Mouse (Mus musculus) ovary, postnatal 36 days (tissue): ENCODE results near the gene Slc13a3.
A peak's percentile ranks its signal among the peaks of the same experiment; 100 is the strongest.

Experiments used
- DNase-seq: peaks from one replicate; pipeline ENCODE4 v3.0.0; 2022; ENCODE audit warnings: low spot score, mixed read lengths

The Slc13a3 gene

GRCm38 (mm10) chr2:165475850-165476249 lies 2.8 kb upstream of the Slc13a3 start:
- DNase-seq, result no peak

GRCm38 (mm10) chr2:165475412-165475811 lies 2.4 kb upstream of the Slc13a3 start:
- DNase-seq, result no peak

DNA sequence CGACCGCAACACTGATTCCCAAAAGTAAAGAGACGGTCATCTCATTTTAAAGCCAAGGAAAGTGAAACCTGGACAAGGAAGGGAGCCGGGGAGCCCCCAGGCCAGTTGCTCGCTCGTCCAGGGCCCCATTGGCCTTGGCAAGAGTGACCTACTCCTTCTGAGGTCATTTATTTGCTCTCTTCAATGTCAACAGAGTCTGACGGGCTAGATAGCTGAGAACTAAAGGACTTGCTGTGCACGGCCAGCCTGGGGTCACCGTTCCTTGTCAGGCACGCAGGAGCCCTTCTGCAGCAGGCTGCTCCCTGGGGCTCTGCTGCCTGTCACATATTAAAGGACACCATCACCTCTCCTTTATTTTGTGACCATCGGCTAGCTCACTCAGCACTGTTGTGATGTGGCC lies 1.1 kb downstream of the Slc13a3 start:
- DNase-seq, result no peak

- DNase-seq, result peak; percentile 19
Observed at GRCm38 (mm10) chr2:165470167-165470566, 2.9 kb downstream of the Slc13a3 start.

DNA sequence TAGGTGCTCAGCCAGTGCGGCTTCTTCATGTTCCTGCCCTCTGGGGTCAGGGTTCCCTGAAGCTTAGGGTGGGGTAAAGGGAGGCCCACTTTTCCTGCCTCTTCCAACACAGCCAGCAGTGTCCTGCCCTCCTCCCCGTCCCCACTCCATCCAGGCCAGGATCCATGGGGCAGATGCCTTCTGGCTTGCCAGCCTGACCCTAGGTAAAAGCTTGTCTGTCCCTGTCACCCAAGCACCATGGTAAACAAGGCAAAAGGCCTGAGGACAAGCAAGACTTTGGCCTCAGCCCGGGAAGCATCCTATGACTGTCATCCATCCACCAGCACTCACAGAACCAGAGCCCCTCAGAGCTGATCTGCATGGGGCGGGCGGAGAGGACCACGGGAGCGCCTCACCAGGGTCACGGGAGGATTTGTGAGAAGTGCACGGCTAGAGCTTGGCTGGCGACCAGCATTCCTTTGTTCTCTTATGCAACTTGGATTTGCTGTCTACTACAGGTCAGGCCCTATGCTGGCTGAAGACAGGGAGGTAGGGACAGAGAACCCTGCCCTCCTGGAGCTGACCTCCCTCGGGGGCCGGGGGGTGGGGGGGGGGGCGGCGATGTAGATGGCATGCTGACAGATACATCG lies 5.1 kb downstream of the Slc13a3 start:
- DNase-seq, result no peak

- DNase-seq, result no peak
Observed at GRCm38 (mm10) chr2:165459663-165460062, 13.4 kb downstream of the Slc13a3 start.

DNA sequence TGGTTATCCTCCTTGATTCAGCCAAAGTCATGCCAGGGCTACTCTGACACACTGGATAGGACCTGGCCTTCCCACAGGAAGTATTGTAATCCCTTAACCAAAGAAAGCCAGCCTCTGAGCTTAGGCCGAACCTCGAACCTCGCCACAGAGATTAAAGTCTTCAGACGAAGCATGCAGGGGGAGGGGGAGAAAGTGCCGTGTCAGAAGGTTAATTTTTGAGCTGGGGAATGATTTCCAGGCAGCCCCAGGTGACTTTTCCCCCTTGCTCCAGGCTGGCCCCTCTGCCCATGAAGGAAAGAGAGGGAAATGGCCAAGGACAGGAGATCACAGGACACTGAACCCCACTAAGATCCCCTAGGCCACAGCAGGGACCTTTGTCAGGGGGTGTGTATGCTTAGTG lies 14.8 kb downstream of the Slc13a3 start:
- DNase-seq, result no peak

DNA sequence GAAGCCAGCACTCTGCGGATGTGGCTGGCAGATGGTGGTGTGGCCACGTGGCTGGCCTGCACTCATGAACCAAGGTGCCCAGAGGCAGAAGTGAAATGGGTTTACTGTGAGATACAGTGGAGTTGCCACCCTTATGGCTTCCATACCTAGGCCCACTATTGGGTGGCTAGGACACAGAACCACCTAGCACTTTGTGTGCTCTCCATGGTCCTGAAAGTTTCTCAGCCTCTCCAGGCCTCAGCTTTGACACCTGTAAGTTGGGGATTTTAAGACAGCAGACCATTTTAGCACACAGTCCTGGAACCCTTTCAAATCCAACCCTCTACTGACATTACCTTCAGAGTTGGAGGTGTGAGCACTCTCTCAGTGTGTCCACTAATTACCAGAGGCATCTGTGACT lies 16.3 kb downstream of the Slc13a3 start:
- no peak for DNase-seq

DNA sequence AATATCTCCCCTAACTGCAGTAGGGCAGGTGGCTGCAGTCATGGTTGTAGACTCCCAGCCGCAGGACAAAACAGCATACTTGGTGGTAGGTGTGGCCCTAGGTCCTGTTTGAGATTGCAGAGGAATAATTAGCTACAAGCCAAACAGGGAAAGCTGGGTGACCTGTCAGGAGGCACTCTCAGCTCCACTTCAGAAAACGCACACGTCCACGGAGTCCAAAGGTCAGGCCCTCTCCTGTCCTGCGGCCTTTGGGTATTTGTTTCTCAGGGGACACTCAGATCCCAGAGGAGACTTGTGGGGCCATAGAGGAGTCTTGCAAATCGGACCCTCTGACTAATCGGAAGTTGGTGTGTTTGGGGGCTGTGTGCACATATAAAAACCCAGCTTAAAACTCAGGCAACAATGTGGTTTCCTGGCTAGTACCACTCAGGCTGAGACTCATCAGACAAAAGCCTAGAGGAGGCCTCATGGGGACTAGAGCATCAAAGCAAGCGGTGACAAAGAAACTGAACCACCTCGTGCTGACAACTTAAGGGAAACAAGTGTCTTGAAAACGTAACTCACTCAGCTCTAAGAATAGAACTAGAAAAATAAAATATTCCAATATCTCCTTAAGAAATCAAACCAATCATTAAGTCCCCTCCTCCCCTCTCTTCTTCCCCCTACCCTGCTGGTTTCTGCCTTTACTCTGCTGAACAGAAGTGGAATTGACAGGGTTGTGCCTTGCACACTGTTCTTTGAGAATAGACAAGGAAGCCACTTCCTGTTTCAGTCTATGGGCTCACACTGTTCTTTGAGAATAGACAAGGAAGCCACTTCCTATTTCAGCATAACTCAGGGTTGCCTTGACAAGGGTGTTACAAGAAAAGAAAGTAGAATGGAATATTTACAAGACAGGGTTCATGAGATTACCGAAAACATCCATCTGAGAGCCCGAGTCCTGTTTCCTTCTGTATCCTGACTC lies 20.0 kb downstream of the Slc13a3 start:
- DNase-seq, result no peak

- no peak for DNase-seq
Observed at GRCm38 (mm10) chr2:165448475-165448874, 24.6 kb downstream of the Slc13a3 start.

DNA sequence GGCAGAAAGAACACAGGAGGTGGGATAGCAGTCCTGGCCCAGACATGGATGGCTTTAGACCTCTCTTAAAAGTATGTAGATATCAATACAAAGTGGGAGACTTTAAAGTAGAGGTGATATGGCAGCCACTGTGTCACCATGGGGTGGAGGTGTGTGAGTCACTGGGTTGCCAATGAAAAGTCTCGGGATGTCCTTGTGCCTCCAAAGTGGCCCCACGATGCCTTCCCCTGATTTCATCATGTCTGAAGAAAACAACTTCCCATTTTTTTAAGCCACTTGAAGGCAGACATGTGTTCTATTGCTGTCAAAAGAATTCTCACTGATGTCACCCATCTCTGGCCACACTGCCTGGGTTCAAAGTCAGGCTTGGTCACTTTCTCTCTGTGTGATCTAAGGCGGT lies 28.2 kb downstream of the Slc13a3 start:
- no peak for DNase-seq

DNA sequence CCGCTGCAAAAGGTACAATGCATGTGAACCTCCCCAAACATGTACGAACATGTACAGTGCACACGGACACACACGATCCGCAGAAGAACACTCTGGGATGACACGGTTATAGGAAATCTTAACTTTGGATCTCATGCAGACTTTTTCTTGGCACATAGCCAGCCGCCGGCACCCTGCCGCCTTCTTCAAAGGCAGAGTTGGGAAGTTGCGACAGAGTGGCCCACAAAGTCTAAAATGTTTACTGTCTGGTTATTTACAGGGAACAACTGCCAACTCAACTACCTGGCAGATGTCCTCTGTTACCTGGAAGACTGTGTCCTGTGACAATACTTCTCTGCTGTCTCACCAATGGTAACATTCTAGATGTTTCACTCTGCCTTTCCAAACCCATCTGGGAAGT lies 30.0 kb downstream of the Slc13a3 start:
- DNase-seq, result no peak

DNA sequence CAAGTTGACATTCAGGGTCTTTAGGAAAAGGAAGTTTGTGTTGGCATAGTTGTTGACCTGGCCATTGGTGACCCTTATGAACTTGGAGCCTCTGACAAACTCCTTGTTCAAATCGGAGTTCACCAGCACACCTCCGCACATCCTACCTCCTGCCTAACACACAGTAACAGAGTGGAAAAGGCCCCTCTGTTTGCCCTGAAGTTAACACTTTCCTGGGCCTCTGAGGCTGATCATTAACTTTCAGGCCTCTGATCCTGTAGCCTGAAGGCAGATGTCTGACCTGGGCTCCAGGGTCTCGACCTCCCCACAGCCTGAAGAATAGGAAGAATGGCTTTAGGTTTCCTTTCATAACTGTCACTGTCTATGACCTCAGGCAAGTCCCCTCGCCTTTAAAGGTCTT lies 31.4 kb downstream of the Slc13a3 start:
- DNase-seq, result no peak

DNA sequence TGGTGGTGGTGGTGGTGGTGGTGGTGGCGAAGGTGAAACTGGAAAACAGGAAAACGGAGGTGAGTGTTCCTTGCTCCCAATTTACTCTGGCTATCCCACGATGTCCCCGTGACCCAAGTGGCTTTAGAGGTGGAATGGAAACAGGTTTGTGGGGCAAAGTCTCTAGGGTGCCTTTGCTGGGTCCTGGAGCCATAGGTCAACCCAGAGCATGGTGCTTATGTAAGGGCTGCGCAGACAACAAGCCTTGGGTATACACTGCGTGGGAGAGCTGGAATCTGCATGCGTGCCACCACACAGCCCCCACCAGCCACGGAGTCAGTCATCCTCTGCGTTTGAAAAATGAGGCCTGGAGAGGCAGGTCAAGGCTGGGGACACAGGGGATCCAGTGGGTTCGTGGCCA lies 33.4 kb downstream of the Slc13a3 start:
- DNase-seq, result no peak

GRCm38 (mm10) chr2:165438881-165439280 lies 34.1 kb downstream of the Slc13a3 start:
- DNase-seq, result no peak

DNA sequence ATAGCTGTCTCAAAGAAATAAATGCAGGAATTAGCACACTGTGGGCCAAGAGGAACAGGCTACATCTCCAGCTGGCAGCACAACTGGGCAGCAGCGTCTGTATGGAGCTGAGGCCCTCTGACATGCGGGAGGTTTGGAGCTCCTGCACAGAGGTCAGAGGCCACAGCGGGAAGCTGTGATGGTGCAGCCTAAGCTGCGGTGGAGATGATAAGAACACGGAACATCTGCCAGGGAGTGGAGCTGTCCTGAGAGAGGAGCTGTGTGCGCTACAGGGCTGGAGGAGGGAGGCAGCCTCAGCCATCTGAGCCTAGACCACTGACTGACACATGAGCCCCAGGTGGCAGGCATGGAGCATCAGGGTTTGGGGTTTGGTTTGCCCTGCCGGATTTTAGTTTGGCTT lies 44.3 kb downstream of the Slc13a3 start:
- no peak for DNase-seq

DNA sequence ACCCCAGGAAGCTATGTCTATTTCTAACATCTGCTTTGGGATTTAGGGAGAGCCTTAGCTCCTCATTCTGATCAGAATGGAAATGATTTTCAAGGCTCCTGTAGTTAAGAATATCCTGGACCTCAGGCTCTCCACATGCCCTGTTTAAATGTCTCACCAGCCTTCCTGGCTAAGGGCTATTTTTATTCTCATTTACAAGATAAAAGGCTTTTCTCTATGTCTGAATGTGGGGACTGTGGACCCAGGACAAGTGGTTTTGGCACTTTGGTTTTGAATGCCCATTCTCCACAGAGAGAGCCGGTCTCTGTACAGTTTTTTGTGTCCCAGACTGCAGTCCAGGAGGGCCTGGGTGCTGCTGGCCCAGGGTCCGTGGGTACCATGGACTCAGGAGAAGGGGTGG lies 52.8 kb downstream of the Slc13a3 start:
- DNase-seq, result no peak

GRCm38 (mm10) chr2:165419670-165420111 lies 53.3 kb downstream of the Slc13a3 start:
- no peak for DNase-seq

DNA sequence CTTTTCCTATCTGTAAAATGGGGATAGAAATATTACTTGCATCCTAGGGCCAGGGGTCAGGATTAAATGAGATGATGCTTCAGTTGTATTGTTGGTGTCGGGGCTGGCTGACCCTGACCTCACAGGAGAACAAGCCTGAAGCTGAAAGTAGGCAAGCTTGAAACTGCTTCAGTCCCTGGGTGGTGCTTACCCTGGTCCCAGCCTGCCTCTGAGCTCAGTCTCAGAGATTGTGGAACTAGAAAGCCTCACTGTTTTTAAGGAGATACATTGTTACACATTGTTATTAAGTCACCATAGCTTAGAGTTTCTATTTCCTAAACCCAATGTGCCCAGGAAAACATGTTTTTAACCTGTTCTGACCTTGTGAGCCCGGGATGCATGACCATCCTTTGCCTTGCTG lies 54.5 kb downstream of the Slc13a3 start:
- DNase-seq, result no peak

GRCm38 (mm10) chr2:165417291-165417690 lies 55.7 kb downstream of the Slc13a3 start:
- peak; percentile 56 for DNase-seq

GRCm38 (mm10) chr2:165415795-165416194 lies 57.2 kb downstream of the Slc13a3 start:
- no peak for DNase-seq

GRCm38 (mm10) chr2:165415141-165415721 lies 57.8 kb downstream of the Slc13a3 start:
- no peak for DNase-seq

DNA sequence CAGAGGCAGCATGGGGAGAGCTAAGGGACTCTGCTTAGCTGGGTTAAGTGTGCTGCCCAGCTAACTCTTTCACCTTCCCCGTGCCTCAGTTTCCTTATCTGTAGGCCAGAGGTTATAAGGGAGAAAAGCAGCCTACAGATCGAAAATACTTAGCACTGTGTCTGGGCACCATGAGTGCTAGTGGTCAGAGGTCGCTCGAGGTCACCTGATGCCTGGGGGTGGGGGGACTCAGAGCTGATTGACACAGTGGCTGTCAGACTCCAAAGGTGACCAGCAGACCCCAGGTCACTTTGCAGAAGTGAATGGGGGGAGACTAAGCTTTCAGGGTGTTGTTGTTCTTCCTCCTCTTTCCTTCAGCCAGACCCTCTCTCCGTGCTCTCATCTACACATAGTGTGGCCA lies 58.7 kb downstream of the Slc13a3 start:
- no peak for DNase-seq
